In the genomic region with DNA sequence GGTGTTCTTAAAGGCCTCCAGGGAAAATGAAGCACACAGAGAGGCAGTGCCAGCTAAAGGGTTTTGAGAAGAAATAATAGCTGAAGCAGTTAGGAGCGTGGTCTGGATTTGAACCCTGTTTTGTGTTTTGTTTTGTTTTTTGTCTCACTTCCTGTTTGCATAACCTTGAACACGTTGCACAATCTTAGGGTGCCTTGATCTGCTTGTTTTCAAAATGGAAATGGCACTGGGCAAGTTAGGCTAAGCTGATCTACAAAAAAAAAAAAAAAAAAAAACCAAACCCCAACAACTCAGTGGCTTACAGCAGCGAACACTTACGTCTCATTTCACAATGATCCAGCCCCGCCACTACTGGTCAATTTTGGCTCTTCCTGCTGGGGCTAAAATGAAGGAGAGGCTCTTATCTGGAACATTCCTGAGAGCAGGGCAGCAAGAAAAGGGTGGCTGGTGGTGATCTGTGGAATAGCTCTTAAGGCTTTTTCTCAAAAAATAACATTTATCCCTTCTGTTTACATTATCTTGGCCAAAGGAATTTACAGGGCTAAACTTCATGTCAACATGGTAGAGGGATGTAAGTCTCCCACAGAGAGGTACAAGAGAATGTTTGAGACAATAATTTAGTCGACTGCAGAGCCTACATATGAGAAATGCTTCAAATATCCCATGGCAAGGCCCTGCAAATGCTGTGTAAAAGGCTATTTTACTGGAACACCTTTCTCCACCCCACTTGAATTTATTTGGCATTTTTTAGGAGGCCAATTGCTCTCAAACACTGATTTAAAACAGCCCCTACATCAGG, we compare ENCODE assay signal across 8 mouse cellular contexts. TPM values are rescaled to one million over a fixed set of nuclear protein-coding genes. Genes with fewer than 3 reads are reported as not detected.
A peak's percentile ranks its signal among the peaks of the same experiment; 100 is the strongest.
DNase-seq lines count a peak whose midpoint lies in the region; ATAC-seq and TF ChIP-seq lines count a peak whose summit lies in the region.
"Had no signal": no experiment of that assay in that cellular context is flagged by ENCODE, and none has a peak within 500 bp of the region (broad histone marks: within the 10 kb centered on the region; RNA-seq: fewer than 3 reads in every experiment).

No protein-coding gene starts in this region.

- no peak for TF ChIP-seq POLR2A in cortical plate, adult 2 months (IDR thresholded peaks at IDR 0.05; ENCODE audit: extremely low read depth, insufficient read depth, low read length)
- TF ChIP-seq POLR2A in olfactory bulb, adult 2 months (IDR thresholded peaks at IDR 0.05; ENCODE audit: insufficient read depth, low read depth, low read length): no peak

- H3K36me3 ChIP-seq in kidney, embryonic 16.5 days (ENCODE audit: insufficient read depth, low read length): no peaks in the 10 kb centered on the region
- H3K36me3 ChIP-seq in intestine, embryonic 15.5 days: no peaks in the 10 kb centered on the region
- H3K36me3 ChIP-seq in midbrain, postnatal 0 days (ENCODE audit: insufficient read depth, low read length): no peaks in the 10 kb centered on the region
- H3K36me3 ChIP-seq: hindbrain, embryonic 12.5 days had no signal

- no peak overlapping the region for H3K4me2 ChIP-seq in kidney, embryonic 16.5 days (replicated peaks; ENCODE audit: low read depth, low read length)
- no peak overlapping the region for H3K4me2 ChIP-seq in intestine, embryonic 15.5 days (replicated peaks)
- no peak overlapping the region for H3K4me2 ChIP-seq in midbrain, postnatal 0 days (ENCODE audit: low read depth, low read length, poor library complexity, severe bottlenecking)
- H3K4me2 ChIP-seq: hindbrain, embryonic 12.5 days had no signal

- no peaks in the 10 kb centered on the region for H3K9me3 ChIP-seq in kidney, embryonic 16.5 days (ENCODE audit: low read length)
- H3K9me3 ChIP-seq in intestine, embryonic 15.5 days: no peaks in the 10 kb centered on the region
- no peaks in the 10 kb centered on the region for H3K9me3 ChIP-seq in midbrain, postnatal 0 days (ENCODE audit: low read length)
- H3K9me3 ChIP-seq: hindbrain, embryonic 12.5 days had no signal

- H3K4me3 ChIP-seq in kidney, embryonic 16.5 days (ENCODE audit: low read length): no peak overlapping the region
- H3K4me3 ChIP-seq in cortical plate, adult 2 months (ENCODE audit: insufficient read depth, low read length): no peak overlapping the region
- no peak overlapping the region for H3K4me3 ChIP-seq in intestine, embryonic 15.5 days (replicated peaks)
- no peak overlapping the region for H3K4me3 ChIP-seq in olfactory bulb, adult 2 months (ENCODE audit: insufficient read depth, low read depth, low read length)
- H3K4me3 ChIP-seq in midbrain, postnatal 0 days (ENCODE audit: low read depth, low read length): no peak overlapping the region
- H3K4me3 ChIP-seq: hindbrain, embryonic 12.5 days had no signal

- H3K27ac ChIP-seq in kidney, embryonic 16.5 days (ENCODE audit: low read length): peak overlapping the region; percentile 83
- peak overlapping the region; percentile 89 for H3K27ac ChIP-seq in cortical plate, adult 2 months (ENCODE audit: insufficient read depth, low read length)
- H3K27ac ChIP-seq in intestine, embryonic 15.5 days: peak overlapping the region; percentile 38
- peak overlapping the region; percentile 8; the same call in 1 of the 2 replicates for H3K27ac ChIP-seq in olfactory bulb, adult 2 months (ENCODE audit: insufficient read depth, low read depth, low read length)
- H3K27ac ChIP-seq in midbrain, postnatal 0 days (ENCODE audit: low read depth, low read length): no peak overlapping the region
- H3K27ac ChIP-seq: hindbrain, embryonic 12.5 days had no signal

- no peak for DNase-seq in kidney, adult 8-10 months
- no peak for DNase-seq in midbrain, postnatal 0 days (ENCODE audit: low spot score)
- no peak for DNase-seq in gastrocnemius, adult 18-20 months (ENCODE audit: low spot score)

- no peak overlapping the region for H3K9ac ChIP-seq in kidney, embryonic 16.5 days (replicated peaks; ENCODE audit: low read length)
- H3K9ac ChIP-seq in intestine, embryonic 15.5 days: no peak overlapping the region
- H3K9ac ChIP-seq in midbrain, postnatal 0 days (replicated peaks; ENCODE audit: low read length, poor library complexity, severe bottlenecking): no peak overlapping the region
- H3K9ac ChIP-seq: hindbrain, embryonic 12.5 days had no signal

- no peak for ATAC-seq in kidney, embryonic 16.5 days (ENCODE audit: low FRiP score, low TSS enrichment)
- peak; percentile 75; the same call in 1 of the 2 replicates for ATAC-seq in intestine, embryonic 15.5 days
- no peak for ATAC-seq in midbrain, postnatal 0 days (ENCODE audit: low FRiP score)

- no peaks in the 10 kb centered on the region for H3K27me3 ChIP-seq in kidney, embryonic 16.5 days (ENCODE audit: insufficient read depth, low read length)
- H3K27me3 ChIP-seq in intestine, embryonic 15.5 days (replicated peaks): no peaks in the 10 kb centered on the region
- H3K27me3 ChIP-seq in midbrain, postnatal 0 days (ENCODE audit: insufficient read depth, low read length): no peaks in the 10 kb centered on the region
- H3K27me3 ChIP-seq: hindbrain, embryonic 12.5 days had no signal

- peaks cover 20% of the 10 kb centered on the region; the same call in 1 of the 2 replicates for H3K4me1 ChIP-seq in kidney, embryonic 16.5 days (ENCODE audit: insufficient read depth, low read length)
- peaks cover 5% of the 10 kb centered on the region for H3K4me1 ChIP-seq in cortical plate, adult 2 months (ENCODE audit: control insufficient read depth, insufficient read depth, low read length)
- H3K4me1 ChIP-seq in intestine, embryonic 15.5 days (replicated peaks): peaks cover 15% of the 10 kb centered on the region
- no peaks in the 10 kb centered on the region for H3K4me1 ChIP-seq in olfactory bulb, adult 2 months (ENCODE audit: control insufficient read depth, insufficient read depth, low read length)
- H3K4me1 ChIP-seq in midbrain, postnatal 0 days (ENCODE audit: insufficient read depth, low read length): no peaks in the 10 kb centered on the region
- H3K4me1 ChIP-seq: hindbrain, embryonic 12.5 days had no signal

- WGBS in kidney, embryonic 16.5 days: 47% methylated on average over 6 of the region's 6 CpGs
- 34% methylated on average over 6 of the region's 6 CpGs for WGBS in intestine, embryonic 15.5 days
- 70% methylated on average over 6 of the region's 6 CpGs for WGBS in olfactory bulb, adult 2 months
- 57% methylated on average over 6 of the region's 6 CpGs for WGBS in midbrain, postnatal 0 days

- no peak for TF ChIP-seq CTCF in cortical plate, adult 2 months (IDR thresholded peaks at IDR 0.05; ENCODE audit: extremely low read depth, insufficient read depth, low read length)
- TF ChIP-seq CTCF in olfactory bulb, adult 2 months (IDR thresholded peaks at IDR 0.05; ENCODE audit: insufficient read depth, low read depth, low read length): no peak
- TF ChIP-seq CTCF in midbrain, postnatal 0 days (IDR thresholded peaks at IDR 0.05): no peak; the same call in 1 of the 2 replicates

RNA-seq across cellular contexts. Expression of a gene that starts 34.3 kb away (rescaled TPM):
- 147 and 155 TPM in 2 replicates for polyA plus RNA-seq in kidney, embryonic 16.5 days (2015; fragmentation: Nextera tagmentation; extraction: Ambion mirVana)
- polyA plus RNA-seq in cortical plate, adult 2 months (2012; rRNA removed): 132 and 140 TPM in 2 replicates
- polyA plus RNA-seq in intestine, embryonic 15.5 days (2015; fragmentation: Nextera tagmentation; extraction: Ambion mirVana): 68.2 and 70.4 TPM in 2 replicates
- not detected in 2 replicates for polyA plus RNA-seq in olfactory bulb, adult 2 months (2012; ENCODE audit: insufficient read depth, insufficient read length, low replicate concordance, missing spikeins)
- total RNA-seq in midbrain, postnatal 0 days (2014; rRNA removed): 212 and 217 TPM in 2 replicates
- polyA plus RNA-seq in midbrain, postnatal 0 days (2015; fragmentation: Nextera tagmentation; extraction: Ambion mirVana): 64.8 and 68.0 TPM in 2 replicates
- 10 to 100 TPM; 10.5 to 35.1 TPM for total RNA-seq in gastrocnemius, adult 18-20 months (2021)
